Mouse (Mus musculus) right cerebral cortex, postnatal 14 days (tissue): Measurements from ENCODE around the gene Klra8.
"Not testable (repeated sequence)": the region's sequence is repeated elsewhere in the genome, so short reads cannot be mapped to it uniquely, and the experiment has no call there.

Source experiments
- DNase-seq: peaks from one replicate; pipeline ENCODE4 v3.0.0; 2022

The Klra8 gene

GRCm38 (mm10) chr6:130129798-130130197 lies at the start of gene Klra8:
Gene Klra8, minus strand, starts transcription at chr6:130129898.
- not testable (repeated sequence) for DNase-seq

DNA sequence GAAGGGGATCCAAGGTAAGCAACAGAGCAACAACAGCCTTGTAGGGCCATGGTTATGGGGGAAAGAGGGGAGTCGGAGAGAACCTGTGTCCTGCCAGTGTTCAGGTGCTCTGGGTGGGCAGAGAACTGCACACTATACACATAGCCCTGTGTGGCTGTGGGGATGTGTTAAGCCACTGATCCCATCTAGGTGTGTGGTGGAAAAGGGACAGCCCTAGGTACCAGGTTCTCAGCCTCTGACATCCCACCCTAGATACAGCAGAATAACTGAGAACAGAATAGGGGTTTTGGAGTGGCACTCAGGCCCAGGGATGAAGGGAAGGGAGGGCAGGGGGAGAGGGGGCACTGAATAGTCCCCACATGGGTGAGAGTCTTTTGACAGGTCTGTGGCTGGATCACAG lies 19.2 kb downstream of the Klra8 start:
- no peak for DNase-seq

- not testable (repeated sequence) for DNase-seq
Observed at GRCm38 (mm10) chr6:130102743-130103142, 27.0 kb downstream of the Klra8 start.

DNA sequence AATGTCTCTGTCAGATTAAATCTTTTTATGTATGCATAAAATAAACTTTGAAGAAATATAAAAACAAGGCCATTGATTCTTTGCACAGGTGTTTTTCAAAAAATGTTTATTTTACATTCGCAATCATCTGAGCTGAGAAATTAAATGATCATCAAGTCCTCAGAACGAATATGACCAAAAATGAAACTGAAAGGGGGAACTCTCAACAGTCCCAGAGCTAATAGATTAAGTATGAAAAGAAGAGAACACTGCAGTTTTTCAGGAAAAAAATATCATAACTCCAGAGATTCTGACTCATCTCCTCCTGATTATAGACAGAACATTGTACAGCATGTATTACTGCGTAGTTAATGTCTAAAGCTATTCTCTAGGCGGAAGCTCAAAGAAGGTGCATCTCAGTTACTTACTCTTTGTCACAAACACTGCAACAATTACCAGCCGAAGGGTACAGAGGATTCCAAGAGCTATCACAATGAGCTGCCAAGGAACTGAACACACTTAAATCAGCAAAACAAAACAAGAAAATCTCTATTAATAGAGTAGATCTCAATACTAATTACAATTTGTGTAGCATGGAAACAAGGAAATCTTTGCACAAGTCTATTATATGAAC lies 37.3 kb downstream of the Klra8 start:
- DNase-seq = no peak

GRCm38 (mm10) chr6:130067171-130067570 lies 62.5 kb downstream of the Klra8 start, which contains the start of gene Klra4:
Gene Klra4, minus strand, starts transcription at chr6:130067271.
- DNase-seq = not testable (repeated sequence)
